Mouse (Mus musculus) E14TG2a.4 (cell line): ENCODE results near the gene Sh3gl3.

ENCODE experiments used
- H3K27me3 ChIP-seq: 2 replicates; pipeline ENCODE4 v1.6.1; 2014; ENCODE audit warnings: low read length, control low read depth; ENCODE audit not compliant: insufficient read depth
- H3K36me3 ChIP-seq: 2 replicates; pipeline ENCODE4 v1.6.1; 2014; ENCODE audit warnings: low read length, control low read depth; ENCODE audit not compliant: insufficient read depth
- H3K4me1 ChIP-seq: replicated peaks from 2 replicates; pipeline ENCODE4 v1.6.1; 2014; ENCODE audit warnings: low read depth, low read length, control low read depth
- H3K4me3 ChIP-seq: replicated peaks from 2 replicates; pipeline ENCODE4 v1.5.1; 2014; ENCODE audit warnings: mild to moderate bottlenecking, low read length
- H3K9me3 ChIP-seq: 2 replicates; pipeline ENCODE4 v1.6.1; 2014; ENCODE audit warnings: low read length, control low read depth
- CTCF ChIP-seq: conservative IDR thresholded peaks from 2 replicates; pipeline ENCODE4 v1.5.1; 2014; ENCODE audit warnings: low read length
- NANOG ChIP-seq: IDR thresholded peaks from 2 replicates; pipeline ENCODE4 v1.6.1; 2014; ENCODE audit warnings: borderline replicate concordance, low read length, mixed read lengths
- POU5F1 ChIP-seq: IDR thresholded peaks from 2 replicates; pipeline ENCODE4 v1.6.1; 2014; ENCODE audit warnings: low read length, borderline replicate concordance

The Sh3gl3 gene

GRCm38 (mm10) chr7:82180919-82181318 lies 7.3 kb downstream of the Sh3gl3 start:
- Histone ChIP-seq H3K27me3 (no peaks in the 10 kb centered on the region; the same call in 1 of the 2 replicates), H3K36me3 (no peaks in the 10 kb centered on the region), H3K4me1 (peaks cover 18% of the 10 kb centered on the region), H3K9me3 (no peaks in the 10 kb centered on the region), H3K4me3 (no peak overlapping the region)
- TF ChIP-seq NANOG (no peak), POU5F1 (no peak), CTCF (no peak)

- Histone ChIP-seq H3K4me1 (peaks cover 18% of the 10 kb centered on the region), H3K9me3 (no peaks in the 10 kb centered on the region), H3K27me3 (no peaks in the 10 kb centered on the region), H3K4me3 (no peak overlapping the region), H3K36me3 (no peaks in the 10 kb centered on the region)
- TF ChIP-seq POU5F1 (no peak), NANOG (no peak), CTCF (no peak)
Observed at GRCm38 (mm10) chr7:82182781-82183180, 9.1 kb downstream of the Sh3gl3 start.

GRCm38 (mm10) chr7:82191604-82192003 lies 18.0 kb downstream of the Sh3gl3 start:
- H3K4me3 ChIP-seq: no peak overlapping the region

GRCm38 (mm10) chr7:82192512-82192911 lies 18.9 kb downstream of the Sh3gl3 start:
- TF ChIP-seq POU5F1: no peak
- no peak for TF ChIP-seq NANOG
- no peak for TF ChIP-seq CTCF
- Histone ChIP-seq H3K4me1 (peaks cover 16% of the 10 kb centered on the region), H3K9me3 (no peaks in the 10 kb centered on the region), H3K4me3 (no peak overlapping the region), H3K36me3 (0 out of 2 replicates have a peak, but pooled peaks cover 4% of the 10 kb centered on the region), H3K27me3 (no peaks in the 10 kb centered on the region)

More at GRCm38 (mm10) chr7:82191604-82192003, 18.0 kb downstream of the Sh3gl3 start:
- H3K36me3 ChIP-seq: 0 out of 2 replicates have a peak, but pooled peaks cover 4% of the 10 kb centered on the region
- TF ChIP-seq CTCF: no peak
- H3K27me3 ChIP-seq: no peaks in the 10 kb centered on the region
- H3K9me3 ChIP-seq: no peaks in the 10 kb centered on the region
- H3K4me1 ChIP-seq: peaks cover 20% of the 10 kb centered on the region

- TF ChIP-seq NANOG (no peak), CTCF (no peak), POU5F1 (no peak)
- Histone ChIP-seq H3K27me3 (no peaks in the 10 kb centered on the region), H3K4me1 (peaks cover 64% of the 10 kb centered on the region), H3K9me3 (no peaks in the 10 kb centered on the region), H3K4me3 (0 out of 2 replicates have a peak overlapping the region, but pooled peaks have one; percentile 10), H3K36me3 (no peaks in the 10 kb centered on the region)
Observed at GRCm38 (mm10) chr7:82203111-82203510, 29.5 kb downstream of the Sh3gl3 start.

GRCm38 (mm10) chr7:82204014-82204784 lies 30.6 kb downstream of the Sh3gl3 start:
- Histone ChIP-seq H3K27me3 (no peaks in the 10 kb centered on the region), H3K36me3 (no peaks in the 10 kb centered on the region), H3K4me3 (peak overlapping the region; percentile 54), H3K4me1 (peaks cover 73% of the 10 kb centered on the region), H3K9me3 (no peaks in the 10 kb centered on the region)
- TF ChIP-seq CTCF: no peak
- TF ChIP-seq POU5F1: no peak
- TF ChIP-seq NANOG: no peak

- Histone ChIP-seq H3K27me3 (no peaks in the 10 kb centered on the region), H3K4me1 (peaks cover 73% of the 10 kb centered on the region), H3K9me3 (no peaks in the 10 kb centered on the region), H3K36me3 (no peaks in the 10 kb centered on the region), H3K4me3 (peak overlapping the region; percentile 54; the same call in 1 of the 2 replicates)
- no peak for TF ChIP-seq CTCF
- no peak for TF ChIP-seq NANOG
Observed at GRCm38 (mm10) chr7:82204975-82205374, 31.3 kb downstream of the Sh3gl3 start.

GRCm38 (mm10) chr7:82206787-82207186 lies 33.1 kb downstream of the Sh3gl3 start:
- H3K4me1 ChIP-seq: peaks cover 67% of the 10 kb centered on the region
- TF ChIP-seq NANOG (no peak), POU5F1 (no peak), CTCF (no peak)
- H3K9me3 ChIP-seq: no peaks in the 10 kb centered on the region
- no peaks in the 10 kb centered on the region for H3K36me3 ChIP-seq
- H3K4me3 ChIP-seq: no peak overlapping the region
- no peaks in the 10 kb centered on the region for H3K27me3 ChIP-seq
